Mouse (Mus musculus) small intestine, adult 2 months (tissue): Measurements from ENCODE around the gene Fam213a.

Experiments used
- CTCF ChIP-seq: fragments of 200-500 bp; IDR thresholded peaks from 2 replicates; pipeline ENCODE4 v1.5.1; 2012; ENCODE audit warnings: low read depth, mild to moderate bottlenecking, control low read depth, inconsistent platforms, low read length, moderate library complexity, mixed read lengths; ENCODE audit not compliant: insufficient replicate concordance, insufficient read length; ENCODE audit errors: extremely low read depth
- POLR2A ChIP-seq: fragments of 200-500 bp; IDR thresholded peaks from 2 replicates; pipeline ENCODE4 v1.6.1; 2012; ENCODE audit warnings: low read depth, mild to moderate bottlenecking, control low read depth, inconsistent platforms, low read length, moderate library complexity

DNA sequence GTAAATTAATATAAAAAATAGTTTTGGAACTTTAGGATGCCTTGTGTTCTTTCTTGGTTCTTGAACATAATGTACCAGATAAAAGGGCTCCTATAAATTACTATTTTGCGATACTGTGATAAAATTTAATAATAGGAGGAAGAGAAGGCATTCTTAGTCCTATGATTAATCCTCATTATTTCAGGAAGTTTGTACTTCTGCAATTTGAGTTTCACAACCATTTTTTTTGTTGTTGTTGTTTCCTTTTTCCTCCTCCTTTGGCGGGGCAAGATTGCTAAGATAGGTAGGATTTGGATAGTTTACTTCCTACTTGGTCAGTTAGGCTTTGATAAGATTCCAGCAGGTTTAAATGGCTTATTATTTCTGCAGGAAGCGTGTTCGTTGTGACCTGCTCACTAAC lies 28.0 kb downstream of the Fam213a start:
- no peak for TF ChIP-seq CTCF
- no peak for TF ChIP-seq POLR2A
